Comparison of ENCODE assay signal across 9 mouse cellular contexts in the genomic region with DNA sequence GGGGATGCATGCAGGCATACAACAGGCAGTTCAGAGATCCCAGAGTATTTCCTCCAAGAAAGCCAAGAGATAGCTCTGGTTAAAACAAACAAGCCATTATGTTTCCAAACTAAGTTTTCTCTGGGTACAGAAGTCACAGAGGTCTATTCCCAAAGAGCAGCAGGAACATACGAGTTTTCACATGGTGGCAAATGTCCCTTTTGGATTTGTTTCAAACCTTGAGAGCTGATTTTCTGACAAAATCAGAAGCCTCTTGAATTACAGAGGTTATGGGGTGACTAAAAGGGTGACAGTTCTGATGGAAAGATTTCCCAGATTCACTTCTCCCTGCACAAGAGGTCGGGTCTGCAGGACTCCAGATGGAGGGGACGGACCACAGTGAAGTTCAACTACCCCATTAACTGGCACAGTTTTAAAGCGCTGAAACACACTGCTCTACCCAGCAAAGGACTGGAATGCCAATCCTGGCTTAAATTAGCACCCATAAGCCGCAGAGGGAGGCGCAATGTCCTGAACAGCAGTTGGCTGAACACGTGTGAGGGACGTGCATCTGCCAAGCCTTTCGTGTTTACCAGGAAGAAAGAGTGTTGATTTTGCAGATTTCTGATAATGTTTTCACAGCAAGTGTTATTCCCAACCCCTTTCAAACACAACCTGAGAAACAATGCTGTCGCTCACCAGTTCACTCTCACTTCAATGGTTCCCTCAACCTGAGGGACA. TPM values are rescaled to one million over a fixed set of nuclear protein-coding genes. Genes with fewer than 3 reads are reported as not detected.
A peak's percentile ranks its signal among the peaks of the same experiment; 100 is the strongest.
DNase-seq lines count a peak whose midpoint lies in the region; ATAC-seq lines count a peak whose summit lies in the region.
"Had no signal": no experiment of that assay in that cellular context is flagged by ENCODE, and none has a peak within 500 bp of the region (broad histone marks: within the 10 kb centered on the region; RNA-seq: fewer than 3 reads in every experiment).

No protein-coding gene starts in this region.

- no peak overlapping the region for H3K4me3 ChIP-seq in forebrain, embryonic 14.5 days (ENCODE audit: low read depth, low read length)
- H3K4me3 ChIP-seq in forebrain, embryonic 12.5 days (replicated peaks): no peak overlapping the region

- no peaks in the 10 kb centered on the region for H3K27me3 ChIP-seq in forebrain, embryonic 14.5 days (replicated peaks; ENCODE audit: control insufficient read depth, insufficient read depth, low read length)
- H3K27me3 ChIP-seq in forebrain, embryonic 12.5 days: no peaks in the 10 kb centered on the region

- H3K27ac ChIP-seq in forebrain, embryonic 14.5 days (ENCODE audit: low read depth, low read length): peak overlapping the region; percentile 73
- H3K27ac ChIP-seq in forebrain, embryonic 12.5 days: no peak overlapping the region
- H3K27ac ChIP-seq: liver, embryonic 14.5 days had no signal

- WGBS in forebrain, embryonic 14.5 days: 56% methylated on average over 10 of the region's 10 CpGs
- WGBS in forebrain, embryonic 12.5 days: 82% methylated on average over 10 of the region's 10 CpGs

- H3K9me3 ChIP-seq in forebrain, embryonic 14.5 days (replicated peaks; ENCODE audit: control insufficient read depth, low read length): no peaks in the 10 kb centered on the region
- H3K9me3 ChIP-seq in forebrain, embryonic 12.5 days: no peaks in the 10 kb centered on the region

- peak; percentile 91 for ATAC-seq in forebrain, embryonic 14.5 days
- no peak for ATAC-seq in forebrain, embryonic 12.5 days (ENCODE audit: low FRiP score)

- DNase-seq in forebrain, embryonic 14.5 days (ENCODE audit: low spot score): peak; percentile 82
- DNase-seq in brain, adult 2 months (ENCODE audit: low read depth, low spot score): peak; percentile 90
- DNase-seq in frontal cortex, postnatal 36 days (ENCODE audit: low spot score in 2 of 2): peak; percentile 45 to 75
- peak; percentile 68 to 72 for DNase-seq in layer of hippocampus, postnatal 10 days (ENCODE audit: low spot score in 2 of 2)
- no peak for DNase-seq in urinary bladder, adult 2 months (ENCODE audit: low spot score)
- DNase-seq in c-Kit-positive CD71-positive TER-119-positive erythroid progenitor cells, embryonic 14.5 days (ENCODE audit: low spot score): no peak
- DNase-seq in adrenal gland, adult 8-10 months: no peak

- H3K4me1 ChIP-seq in forebrain, embryonic 14.5 days (ENCODE audit: control insufficient read depth, insufficient read depth, low read length): peaks cover 17% of the 10 kb centered on the region
- no peaks in the 10 kb centered on the region for H3K4me1 ChIP-seq in forebrain, embryonic 12.5 days

- no peaks in the 10 kb centered on the region for H3K36me3 ChIP-seq in forebrain, embryonic 14.5 days (ENCODE audit: control insufficient read depth, insufficient read depth, low read length)
- H3K36me3 ChIP-seq in forebrain, embryonic 12.5 days (replicated peaks): no peaks in the 10 kb centered on the region; the same call in 1 of the 2 replicates

- H3K4me2 ChIP-seq in forebrain, embryonic 14.5 days (ENCODE audit: low read length): peak overlapping the region; percentile 5; the same call in 1 of the 2 replicates
- no peak overlapping the region for H3K4me2 ChIP-seq in forebrain, embryonic 12.5 days

- H3K9ac ChIP-seq in forebrain, embryonic 14.5 days (ENCODE audit: low read length): no peak overlapping the region
- H3K9ac ChIP-seq in forebrain, embryonic 12.5 days: no peak overlapping the region
- H3K9ac ChIP-seq: liver, embryonic 14.5 days had no signal

RNA-seq across cellular contexts. Expression of a gene that starts 41.9 kb away (rescaled TPM):
- 61.1 and 83.9 TPM in 2 replicates for polyA plus RNA-seq in forebrain, embryonic 14.5 days (2014; fragmentation: Nextera tagmentation; extraction: Ambion mirVana)
- 66.8 and 69.3 TPM in 2 replicates for polyA plus RNA-seq in forebrain, embryonic 12.5 days (2016; fragmentation: Nextera tagmentation; extraction: Ambion mirVana)
- total RNA-seq in layer of hippocampus, postnatal 10 days (2021): 100 to 1,000 TPM; 147 to 148 TPM
- polyA plus RNA-seq in urinary bladder, adult 2 months (2012; rRNA removed): 313 and 368 TPM in 2 replicates
- 100 to 1,000 TPM in 1 of 4 experiments, 10 to 100 TPM in 3; 48.2 to 120 (median 68.1) TPM for total RNA-seq in adrenal gland, adult 8-10 months (2022)

Comparison
In these comparisons a context has a peak if more than half of its experiments do, and no peak if none do; other contexts are left out.
1. DNase-seq: peak in forebrain, embryonic 14.5 days (single experiment), brain, adult 2 months (single experiment), frontal cortex, postnatal 36 days (2 of 2) and layer of hippocampus, postnatal 10 days (2 of 2); none in urinary bladder, adult 2 months (single experiment), c-Kit-positive CD71-positive TER-119-positive erythroid progenitor cells, embryonic 14.5 days (single experiment) and adrenal gland, adult 8-10 months (single experiment).